Mouse (Mus musculus): ENCODE measurements around the gene Mitf. TPM values are rescaled to one million over a fixed set of nuclear protein-coding genes. Genes with fewer than 3 reads are reported as not detected.

The Mitf gene
- polyA plus RNA-seq, 1 experiment from 2014 or later: 0.30 TPM

DNA sequence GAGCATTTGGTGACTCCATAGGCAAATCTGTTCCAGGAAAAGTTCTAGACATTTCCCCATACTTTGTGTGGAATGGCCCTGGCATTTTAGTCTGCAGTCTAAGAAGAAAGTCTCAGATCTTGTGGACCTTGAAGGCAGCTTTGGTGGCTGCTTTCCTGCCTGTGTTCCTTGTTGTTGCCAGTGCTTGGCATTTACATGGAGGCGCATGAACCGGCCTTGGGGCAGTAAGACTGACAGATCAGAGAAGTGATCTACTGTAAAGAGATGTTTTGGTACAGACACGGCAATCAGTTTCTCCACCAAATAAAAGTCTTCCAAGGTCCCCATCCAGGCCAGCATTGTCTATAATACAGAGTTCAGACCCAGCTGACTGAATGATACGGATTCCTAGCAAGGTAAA is 25.6 kb downstream of the Mitf start:
- no peaks in the 10 kb centered on the region for H3K27me3 ChIP-seq (ENCODE audit: control insufficient read depth, insufficient read depth, low read length)
- ATAC-seq (ENCODE audit: low FRiP score): no peak
- no peak for DNase-seq (ENCODE audit: low spot score, missing footprints)
- WGBS: 94% methylated on average over 4 of the region's 4 CpGs
- H3K27ac ChIP-seq (ENCODE audit: low read depth, low read length): no peak overlapping the region
- no peak overlapping the region for H3K4me3 ChIP-seq (ENCODE audit: low read depth, low read length)
- no peaks in the 10 kb centered on the region for H3K9me3 ChIP-seq (ENCODE audit: control insufficient read depth, low read length)
- H3K9ac ChIP-seq (ENCODE audit: low read length): no peak overlapping the region
- no peaks in the 10 kb centered on the region for H3K36me3 ChIP-seq (ENCODE audit: control insufficient read depth, insufficient read depth, low read length)
- no peaks in the 10 kb centered on the region for H3K4me1 ChIP-seq (ENCODE audit: control insufficient read depth, insufficient read depth, low read length)
- no peak overlapping the region for H3K4me2 ChIP-seq

DNA sequence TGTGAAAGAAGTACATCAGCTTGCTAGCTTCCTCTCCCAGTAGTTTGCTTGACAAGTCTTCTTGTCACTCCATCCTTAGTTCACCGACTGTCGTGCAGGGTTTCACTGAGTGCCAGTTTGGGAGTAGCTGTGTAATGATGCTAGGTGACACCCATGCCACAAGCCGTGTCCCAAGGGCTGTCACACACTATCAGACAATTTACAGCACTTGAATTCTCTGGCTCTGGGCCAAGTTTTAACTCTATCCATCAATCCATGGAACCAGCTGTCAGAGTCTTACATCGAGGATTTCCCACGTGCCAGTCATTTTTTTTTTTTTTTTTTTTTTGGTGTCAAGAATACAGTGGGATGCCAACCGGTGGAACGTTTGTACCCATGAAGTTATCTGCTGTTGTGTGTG is 29.3 kb downstream of the Mitf start:
- DNase-seq (ENCODE audit: low spot score, missing footprints) (no peak), ATAC-seq (ENCODE audit: low FRiP score) (no peak)
- H3K27me3 ChIP-seq (ENCODE audit: control insufficient read depth, insufficient read depth, low read length): no peaks in the 10 kb centered on the region
- H3K9ac ChIP-seq (ENCODE audit: low read length): no peak overlapping the region
- no peak overlapping the region for H3K4me3 ChIP-seq (ENCODE audit: low read depth, low read length)
- no peaks in the 10 kb centered on the region for H3K9me3 ChIP-seq (ENCODE audit: control insufficient read depth, low read length)
- H3K27ac ChIP-seq (ENCODE audit: low read depth, low read length): no peak overlapping the region
- H3K4me2 ChIP-seq: no peak overlapping the region
- no peaks in the 10 kb centered on the region for H3K4me1 ChIP-seq (ENCODE audit: control insufficient read depth, insufficient read depth, low read length)
- no peaks in the 10 kb centered on the region for H3K36me3 ChIP-seq (ENCODE audit: control insufficient read depth, insufficient read depth, low read length)
- WGBS: 89% methylated on average over 7 of the region's 7 CpGs

DNA sequence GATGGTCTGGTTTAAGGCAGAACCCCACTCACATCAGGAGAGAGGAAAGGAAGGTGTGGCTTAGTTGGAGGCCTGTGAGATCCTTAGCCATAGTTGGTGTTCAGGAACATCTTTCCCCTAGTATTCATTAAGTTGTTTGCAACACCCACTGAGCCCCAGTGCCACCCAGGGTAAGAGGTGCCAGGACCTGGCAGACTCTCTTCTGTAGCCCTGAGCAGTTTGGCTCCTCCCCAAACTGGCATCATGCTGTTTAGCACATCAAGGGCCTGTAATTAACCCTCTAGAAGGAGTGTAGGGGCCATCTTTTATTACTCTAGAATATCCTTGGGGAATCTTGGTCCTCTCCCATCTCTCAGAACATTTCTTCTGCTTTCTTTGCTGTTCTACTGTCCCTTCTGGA is 30.9 kb downstream of the Mitf start:
- H3K4me3 ChIP-seq (ENCODE audit: low read depth, low read length): no peak overlapping the region
- no peak overlapping the region for H3K9ac ChIP-seq (ENCODE audit: low read length)
- no peaks in the 10 kb centered on the region for H3K27me3 ChIP-seq (ENCODE audit: control insufficient read depth, insufficient read depth, low read length)
- no peak for DNase-seq (ENCODE audit: low spot score, missing footprints)
- no peak overlapping the region for H3K27ac ChIP-seq (ENCODE audit: low read depth, low read length)
- no peaks in the 10 kb centered on the region for H3K9me3 ChIP-seq (ENCODE audit: control insufficient read depth, low read length)
- H3K36me3 ChIP-seq (ENCODE audit: control insufficient read depth, insufficient read depth, low read length): no peaks in the 10 kb centered on the region
- no peaks in the 10 kb centered on the region for H3K4me1 ChIP-seq (ENCODE audit: control insufficient read depth, insufficient read depth, low read length)
- ATAC-seq (ENCODE audit: low FRiP score): no peak
- no peak overlapping the region for H3K4me2 ChIP-seq

DNA sequence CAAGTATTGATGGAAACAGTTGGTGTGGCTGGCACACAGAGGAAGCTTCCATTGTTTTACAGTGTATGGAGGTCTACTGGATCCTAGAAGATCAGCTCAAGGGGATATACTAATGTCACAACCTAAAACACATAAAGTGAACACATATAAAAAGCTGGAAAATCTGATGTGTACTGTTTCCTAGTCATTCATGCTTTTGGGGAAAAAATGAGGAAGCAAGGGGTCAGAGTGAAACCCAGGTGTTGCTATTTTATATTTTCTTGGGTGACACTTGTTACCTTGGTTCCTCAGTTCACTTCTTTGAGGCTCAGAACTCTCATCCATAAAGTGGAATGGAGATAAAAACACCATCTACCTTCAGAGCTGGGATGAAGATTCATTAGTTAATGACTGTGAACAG is 32.7 kb downstream of the Mitf start:
- H3K9ac ChIP-seq (ENCODE audit: low read length): no peak overlapping the region
- no peak overlapping the region for H3K4me3 ChIP-seq (ENCODE audit: low read depth, low read length)
- H3K27ac ChIP-seq (ENCODE audit: low read depth, low read length): no peak overlapping the region
- ATAC-seq (ENCODE audit: low FRiP score) (no peak), DNase-seq (ENCODE audit: low spot score, missing footprints) (no peak)
- H3K4me2 ChIP-seq: no peak overlapping the region
- H3K9me3 ChIP-seq (ENCODE audit: control insufficient read depth, low read length): no peaks in the 10 kb centered on the region
- no peaks in the 10 kb centered on the region for H3K4me1 ChIP-seq (ENCODE audit: control insufficient read depth, insufficient read depth, low read length)
- no peaks in the 10 kb centered on the region for H3K36me3 ChIP-seq (ENCODE audit: control insufficient read depth, insufficient read depth, low read length)
- H3K27me3 ChIP-seq (ENCODE audit: control insufficient read depth, insufficient read depth, low read length): no peaks in the 10 kb centered on the region

DNA sequence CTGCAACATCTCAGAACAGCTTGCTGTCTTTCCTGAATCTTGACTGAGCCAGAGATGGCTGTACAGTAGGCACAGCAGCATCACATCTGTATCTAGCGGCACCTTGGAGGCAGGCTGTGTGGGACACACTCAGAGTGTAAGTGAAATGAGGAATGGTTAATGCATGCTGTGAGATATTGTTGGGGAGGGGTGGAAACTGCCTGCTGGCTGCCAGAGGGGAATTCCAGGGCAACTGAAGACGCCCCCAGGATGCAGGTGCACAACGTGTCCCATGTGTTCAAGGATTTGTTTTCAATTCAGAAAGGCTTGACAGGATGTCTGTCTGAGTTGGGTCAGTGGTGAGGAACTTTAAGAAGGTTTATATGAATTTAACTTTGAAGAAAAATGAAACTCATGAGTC is 37.3 kb downstream of the Mitf start:
- ATAC-seq (ENCODE audit: low FRiP score): no peak

DNA sequence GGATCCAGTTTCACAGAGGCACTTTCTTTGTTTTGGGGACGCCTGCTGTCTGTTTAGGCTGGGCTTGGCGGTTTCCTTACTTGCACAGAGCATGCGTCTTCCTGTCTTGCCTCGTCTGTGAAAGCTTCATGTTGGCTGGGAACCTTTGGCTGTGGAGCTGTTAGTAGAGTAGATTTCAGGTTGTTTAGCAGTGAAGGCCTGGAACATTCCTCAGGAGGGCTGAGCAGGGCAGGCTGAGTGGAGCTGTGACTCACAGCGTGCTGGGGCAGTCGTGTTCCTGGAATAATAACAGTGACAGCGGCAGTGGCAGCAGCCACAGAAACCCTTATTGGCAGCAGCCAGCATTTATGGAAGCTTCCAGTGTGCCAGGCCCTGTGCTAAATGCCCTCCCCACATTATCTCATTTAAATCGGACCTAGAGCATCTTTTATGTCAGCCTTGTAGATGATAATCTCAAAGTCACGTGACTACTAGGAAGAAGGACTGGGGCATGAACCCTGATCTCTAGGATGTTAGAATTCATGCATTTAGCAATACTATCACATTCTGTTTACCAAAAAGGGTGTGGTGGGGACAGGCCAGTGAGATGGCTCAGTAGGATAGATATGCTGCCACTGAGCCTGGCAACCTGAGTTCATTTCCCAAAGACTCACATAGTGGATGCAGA is 41.5 kb downstream of the Mitf start:
- Histone ChIP-seq H3K4me2 (no peak overlapping the region), H3K9ac (ENCODE audit: low read length) (no peak overlapping the region), H3K4me1 (ENCODE audit: control insufficient read depth, insufficient read depth, low read length) (no peaks in the 10 kb centered on the region), H3K27me3 (ENCODE audit: control insufficient read depth, insufficient read depth, low read length) (no peaks in the 10 kb centered on the region), H3K36me3 (ENCODE audit: control insufficient read depth, insufficient read depth, low read length) (no peaks in the 10 kb centered on the region), H3K27ac (ENCODE audit: low read depth, low read length) (no peak overlapping the region), H3K4me3 (ENCODE audit: low read depth, low read length) (no peak overlapping the region), H3K9me3 (ENCODE audit: control insufficient read depth, low read length) (no peaks in the 10 kb centered on the region)
- no peak for ATAC-seq (ENCODE audit: low FRiP score)
- no peak for DNase-seq (ENCODE audit: low spot score, missing footprints)
- WGBS: 76% methylated on average over 9 of the region's 9 CpGs

More for the DNA sequence above, 37.3 kb downstream of the Mitf start:
- Histone ChIP-seq H3K4me2 (no peak overlapping the region), H3K27me3 (ENCODE audit: control insufficient read depth, insufficient read depth, low read length) (no peaks in the 10 kb centered on the region), H3K36me3 (ENCODE audit: control insufficient read depth, insufficient read depth, low read length) (no peaks in the 10 kb centered on the region), H3K4me3 (ENCODE audit: low read depth, low read length) (no peak overlapping the region), H3K4me1 (ENCODE audit: control insufficient read depth, insufficient read depth, low read length) (no peaks in the 10 kb centered on the region), H3K27ac (ENCODE audit: low read depth, low read length) (no peak overlapping the region), H3K9ac (ENCODE audit: low read length) (no peak overlapping the region), H3K9me3 (ENCODE audit: control insufficient read depth, low read length) (no peaks in the 10 kb centered on the region)
- 84% methylated on average over 3 of the region's 3 CpGs for WGBS
- no peak for DNase-seq (ENCODE audit: low spot score, missing footprints)

DNA sequence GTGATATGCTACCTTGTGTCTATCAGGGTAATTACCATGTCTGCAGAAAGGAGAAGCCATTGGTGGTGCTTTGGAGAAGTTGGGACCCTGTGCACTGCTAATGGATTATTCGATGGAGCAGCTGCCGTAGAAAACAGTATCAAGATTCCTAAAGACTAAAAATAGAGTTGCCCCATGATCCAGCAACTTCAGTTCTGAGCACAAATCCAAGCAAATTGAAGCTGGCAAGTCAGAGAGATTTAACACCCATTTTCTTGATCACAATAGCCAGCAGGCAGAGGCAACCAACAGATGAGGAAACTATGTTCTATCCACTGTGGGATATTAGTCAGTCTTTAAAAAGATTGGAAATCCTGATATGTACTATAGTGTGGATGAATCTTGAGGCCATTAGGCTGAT is 47.4 kb downstream of the Mitf start:
- Histone ChIP-seq H3K4me2 (no peak overlapping the region), H3K9ac (ENCODE audit: low read length) (no peak overlapping the region), H3K4me3 (ENCODE audit: low read depth, low read length) (no peak overlapping the region), H3K36me3 (ENCODE audit: control insufficient read depth, insufficient read depth, low read length) (no peaks in the 10 kb centered on the region), H3K27ac (ENCODE audit: low read depth, low read length) (no peak overlapping the region), H3K9me3 (ENCODE audit: control insufficient read depth, low read length) (no peaks in the 10 kb centered on the region), H3K4me1 (ENCODE audit: control insufficient read depth, insufficient read depth, low read length) (no peaks in the 10 kb centered on the region), H3K27me3 (ENCODE audit: control insufficient read depth, insufficient read depth, low read length) (no peaks in the 10 kb centered on the region)
- 97% methylated on average over 2 of the region's 2 CpGs for WGBS
- ATAC-seq (ENCODE audit: low FRiP score): no peak
- no peak for DNase-seq (ENCODE audit: low spot score, missing footprints)

DNA sequence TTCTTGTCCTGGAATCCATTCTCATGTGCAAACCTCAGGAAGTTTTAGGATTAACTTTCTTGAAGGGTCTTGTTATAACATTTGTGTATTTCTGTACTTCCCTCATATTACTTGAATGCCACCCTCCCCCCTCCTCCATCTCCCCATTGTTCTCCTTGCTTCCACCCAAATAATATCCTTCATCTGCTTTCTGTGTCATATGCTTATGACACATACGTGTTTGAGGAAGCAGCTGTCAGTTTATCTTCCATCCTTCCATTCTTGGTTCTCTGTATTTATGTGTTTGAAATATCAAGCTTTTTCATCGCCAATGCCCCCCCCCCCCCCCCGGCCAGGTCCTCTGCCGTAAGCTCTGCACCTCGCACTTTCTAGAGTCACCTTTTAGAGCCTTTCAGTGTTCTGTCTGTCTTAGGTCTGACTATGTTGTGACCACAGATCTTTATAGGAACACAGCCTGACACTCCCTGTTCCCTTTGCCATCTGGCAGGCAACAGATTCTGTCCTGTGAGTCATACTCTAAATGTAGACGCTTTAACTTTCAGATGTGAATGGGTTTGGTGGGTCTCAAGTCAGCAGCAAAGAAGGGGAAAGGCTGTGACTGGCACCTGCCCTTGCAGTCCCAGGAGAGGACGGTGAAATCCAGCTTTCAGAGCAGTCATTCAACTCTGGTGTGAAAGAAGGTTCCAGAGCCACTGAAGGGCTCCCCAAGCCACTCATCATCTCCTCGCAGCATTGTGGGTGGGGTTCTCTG is 48.7 kb downstream of the Mitf start:
- Histone ChIP-seq H3K4me3 (ENCODE audit: low read depth, low read length) (no peak overlapping the region), H3K27me3 (ENCODE audit: control insufficient read depth, insufficient read depth, low read length) (no peaks in the 10 kb centered on the region), H3K9ac (ENCODE audit: low read length) (no peak overlapping the region), H3K36me3 (ENCODE audit: control insufficient read depth, insufficient read depth, low read length) (no peaks in the 10 kb centered on the region), H3K9me3 (ENCODE audit: control insufficient read depth, low read length) (no peaks in the 10 kb centered on the region), H3K4me2 (no peak overlapping the region), H3K27ac (ENCODE audit: low read depth, low read length) (no peak overlapping the region), H3K4me1 (ENCODE audit: control insufficient read depth, insufficient read depth, low read length) (no peaks in the 10 kb centered on the region)
- WGBS: 85% methylated on average over 8 of the region's 8 CpGs
- no peak for ATAC-seq (ENCODE audit: low FRiP score)
- DNase-seq (ENCODE audit: low spot score, missing footprints): no peak

DNA sequence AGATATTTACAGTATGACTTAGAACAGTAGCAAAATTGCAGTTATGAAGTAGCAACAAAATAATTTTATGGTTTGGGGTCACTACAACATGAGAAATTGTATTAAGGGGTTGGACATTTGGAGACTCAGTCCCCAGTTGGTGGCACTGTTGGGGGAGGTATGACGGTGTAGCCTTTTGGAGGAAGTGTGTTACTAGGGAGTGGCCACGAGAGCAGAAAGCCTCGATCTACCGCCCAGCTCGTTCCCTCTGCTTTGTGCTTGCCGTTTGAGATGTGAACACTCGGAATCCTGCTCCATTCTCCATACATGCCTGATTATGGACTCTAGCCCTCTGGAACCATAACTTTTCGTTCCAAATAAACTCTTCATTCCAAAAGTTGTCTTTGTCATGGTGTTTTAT is 49.6 kb downstream of the Mitf start:
- DNase-seq (ENCODE audit: low spot score, missing footprints) (no peak), ATAC-seq (ENCODE audit: low FRiP score) (no peak)
- Histone ChIP-seq H3K9ac (ENCODE audit: low read length) (no peak overlapping the region), H3K4me3 (ENCODE audit: low read depth, low read length) (no peak overlapping the region), H3K27me3 (ENCODE audit: control insufficient read depth, insufficient read depth, low read length) (no peaks in the 10 kb centered on the region), H3K4me1 (ENCODE audit: control insufficient read depth, insufficient read depth, low read length) (no peaks in the 10 kb centered on the region), H3K27ac (ENCODE audit: low read depth, low read length) (no peak overlapping the region), H3K36me3 (ENCODE audit: control insufficient read depth, insufficient read depth, low read length) (no peaks in the 10 kb centered on the region), H3K4me2 (no peak overlapping the region), H3K9me3 (ENCODE audit: control insufficient read depth, low read length) (no peaks in the 10 kb centered on the region)
- whole genome bisulfite sequencing: 82% methylated on average over 8 of the region's 8 CpGs
